Mouse (Mus musculus) bone marrow, adult 2 months (tissue): Measurements from ENCODE around the gene Oprm1.

Source experiments
- CTCF ChIP-seq: fragments of 200-500 bp; IDR thresholded peaks from 2 replicates; pipeline ENCODE4 v1.5.1; 2011; ENCODE audit warnings: low read length, control low read depth; ENCODE audit not compliant: control insufficient read depth, insufficient read depth
- POLR2A ChIP-seq: fragments of 200-500 bp; IDR thresholded peaks from 2 replicates; pipeline ENCODE4 v1.6.1; 2011; ENCODE audit warnings: low read depth, mild to moderate bottlenecking, control low read depth, low read length, borderline replicate concordance; ENCODE audit not compliant: control insufficient read depth

GRCm38 (mm10) chr10:6895796-6896195, 137.5 kb downstream of the Oprm1 start:
- TF ChIP-seq CTCF, result no peak
- TF ChIP-seq POLR2A, result no peak
